8 mouse cellular contexts compared by ENCODE assay signal in genomic region chr4:115000429-115000795, GRCm38 (mm10). TPM values are rescaled to one million over a fixed set of nuclear protein-coding genes. Genes with fewer than 3 reads are reported as not detected.
A peak's percentile ranks its signal among the peaks of the same experiment; 100 is the strongest.
DNase-seq lines count a peak whose midpoint lies in the region; ATAC-seq and TF ChIP-seq lines count a peak whose summit lies in the region.

No protein-coding gene starts in this region.

- H3K9me3 ChIP-seq in heart, embryonic 10.5 days, result no peaks in the 10 kb centered on the region
- no peaks in the 10 kb centered on the region for H3K9me3 ChIP-seq in G1E (replicated peaks)
- H3K9me3 ChIP-seq in forebrain, embryonic 16.5 days (ENCODE audit: control insufficient read depth, low read length), result no peaks in the 10 kb centered on the region
- H3K9me3 ChIP-seq in liver, postnatal 0 days (ENCODE audit: low read length), result no peaks in the 10 kb centered on the region

- peaks cover 10% of the 10 kb centered on the region for H3K4me1 ChIP-seq in heart, embryonic 10.5 days
- H3K4me1 ChIP-seq in G1E (ENCODE audit: insufficient read depth, low read depth, low read length), result peaks cover 32% of the 10 kb centered on the region
- peaks cover 13% of the 10 kb centered on the region for H3K4me1 ChIP-seq in forebrain, embryonic 16.5 days (replicated peaks; ENCODE audit: control insufficient read depth, insufficient read depth, low read length)
- peaks cover 4% of the 10 kb centered on the region; the same call in 1 of the 2 replicates for H3K4me1 ChIP-seq in liver, postnatal 0 days (ENCODE audit: insufficient read depth)

- peak overlapping the region; percentile 72 for H3K4me3 ChIP-seq in heart, embryonic 10.5 days
- H3K4me3 ChIP-seq in G1E (ENCODE audit: low read depth, low read length), result peak overlapping the region; percentile 84
- H3K4me3 ChIP-seq in forebrain, embryonic 16.5 days (replicated peaks; ENCODE audit: low read length), result peak overlapping the region; percentile 58
- H3K4me3 ChIP-seq in liver, postnatal 0 days (ENCODE audit: low read depth, low read length), result peak overlapping the region; percentile 84

- no peak for TF ChIP-seq EP300 in liver, postnatal 0 days (IDR thresholded peaks at IDR 0.05; ENCODE audit: low read depth)

- no peaks in the 10 kb centered on the region for H3K27me3 ChIP-seq in heart, embryonic 10.5 days (ENCODE audit: insufficient read depth, poor library complexity, severe bottlenecking)
- no peaks in the 10 kb centered on the region for H3K27me3 ChIP-seq in G1E (ENCODE audit: insufficient read depth, low read length)
- H3K27me3 ChIP-seq in forebrain, embryonic 16.5 days (replicated peaks; ENCODE audit: control insufficient read depth, insufficient read depth, low read length), result no peaks in the 10 kb centered on the region
- H3K27me3 ChIP-seq in liver, postnatal 0 days (ENCODE audit: insufficient read depth, low read length), result no peaks in the 10 kb centered on the region

- TF ChIP-seq CTCF in G1E (IDR thresholded peaks at IDR 0.05; ENCODE audit: low read depth, low read length), result no peak
- no peak for TF ChIP-seq CTCF in liver, postnatal 0 days (IDR thresholded peaks at IDR 0.05; ENCODE audit: low read depth)

- peak overlapping the region; percentile 93 for H3K27ac ChIP-seq in heart, embryonic 10.5 days
- H3K27ac ChIP-seq in forebrain, embryonic 16.5 days (ENCODE audit: low read length), result no peak overlapping the region
- peak overlapping the region; percentile 80 for H3K27ac ChIP-seq in liver, postnatal 0 days (ENCODE audit: low read depth)

- peak overlapping the region; percentile 37 for H3K9ac ChIP-seq in forebrain, embryonic 16.5 days (replicated peaks; ENCODE audit: low read depth, low read length)
- peak overlapping the region; percentile 81 for H3K9ac ChIP-seq in liver, postnatal 0 days (replicated peaks)

- WGBS in heart, embryonic 10.5 days, result under 1% methylated on average over 8 of the region's 8 CpGs
- under 1% methylated on average over 8 of the region's 8 CpGs for WGBS in forebrain, embryonic 16.5 days
- WGBS in liver, postnatal 0 days (ENCODE audit: insufficient replicate concordance), result 0% methylated on average over 8 of the region's 8 CpGs

- H3K36me3 ChIP-seq in heart, embryonic 10.5 days, result peaks cover 23% of the 10 kb centered on the region
- H3K36me3 ChIP-seq in G1E (replicated peaks), result peaks cover 30% of the 10 kb centered on the region
- no peaks in the 10 kb centered on the region for H3K36me3 ChIP-seq in forebrain, embryonic 16.5 days (ENCODE audit: control insufficient read depth, insufficient read depth)
- H3K36me3 ChIP-seq in liver, postnatal 0 days (replicated peaks; ENCODE audit: insufficient read depth, low read length), result peaks cover 22% of the 10 kb centered on the region

- H3K4me2 ChIP-seq in forebrain, embryonic 16.5 days (ENCODE audit: low read length), result peak overlapping the region; percentile 54
- peak overlapping the region; percentile 97 for H3K4me2 ChIP-seq in liver, postnatal 0 days (ENCODE audit: low read depth, low read length)

- DNase-seq in heart, embryonic 10.5 days (ENCODE audit: low spot score), result peak; percentile 77
- DNase-seq in heart, adult 11 months, result no peak
- peak; percentile 18 for DNase-seq in G1E (ENCODE audit: low spot score)
- DNase-seq in liver, postnatal 0 days, result no peak
- DNase-seq in layer of hippocampus, postnatal 25 days (ENCODE audit: extremely low spot score in 1 of 2, low spot score in 1 of 2), result no peak
- no peak for DNase-seq in adrenal gland, adult 2 months
- no peak for DNase-seq in urinary bladder, postnatal 36 days (ENCODE audit: low spot score in 2 of 2)

- ATAC-seq in G1E (ENCODE audit: extremely low read depth, insufficient number of reproducible peaks, low FRiP score, poor library complexity, severe bottlenecking), result 0 out of 2 replicates have a peak, but pooled peaks have one; percentile 4
- ATAC-seq in forebrain, embryonic 16.5 days, result peak; percentile 3; the same call in 1 of the 2 replicates
- ATAC-seq in liver, postnatal 0 days, result peak; percentile 28

RNA-seq across cellular contexts. Expression of gene Stil, which starts 0.5 kb away (rescaled TPM):
- 13.0 and 13.5 TPM in 2 replicates for polyA plus RNA-seq in heart, embryonic 10.5 days (2016; fragmentation: Nextera tagmentation; extraction: Ambion mirVana)
- total RNA-seq in G1E (2014; fragmentation: Nextera tagmentation), result 93.1 and 94.3 TPM in 2 replicates
- total RNA-seq in G1E (2017), result 19.9 and 26.0 TPM in 2 replicates
- polyA plus RNA-seq in G1E (2012), result 2.8 and 4.0 TPM in 2 replicates
- 4.9 and 6.4 TPM in 2 replicates for polyA plus RNA-seq in forebrain, embryonic 16.5 days (2015; fragmentation: Nextera tagmentation; extraction: Ambion mirVana)
- 3.3 and 3.4 TPM in 2 replicates for polyA plus RNA-seq in liver, postnatal 0 days (2015; fragmentation: Nextera tagmentation; extraction: Ambion mirVana)
- under 1 TPM; 0.23 to 0.32 TPM for total RNA-seq in layer of hippocampus, postnatal 25 days (2021)
- total RNA-seq in adrenal gland, adult 2 months (2021), result under 1 TPM; 0.31 to 0.58 TPM
- 0.10 and 0.13 TPM in 2 replicates for polyA plus RNA-seq in adrenal gland, adult 2 months (2012; rRNA removed)

RNA-seq across cellular contexts. Expression of gene Cmpk1, which starts 13.4 kb away (rescaled TPM):
- 59.6 and 64.4 TPM in 2 replicates for polyA plus RNA-seq in heart, embryonic 10.5 days (2016; fragmentation: Nextera tagmentation; extraction: Ambion mirVana)
- total RNA-seq in G1E (2014; fragmentation: Nextera tagmentation) (27.8 and 47.3 TPM in 2 replicates), G1E (2017) (104 and 132 TPM in 2 replicates)
- 39.9 TPM in 2 replicates for polyA plus RNA-seq in G1E (2012)
- 160 and 185 TPM in 2 replicates for polyA plus RNA-seq in forebrain, embryonic 16.5 days (2015; fragmentation: Nextera tagmentation; extraction: Ambion mirVana)
- polyA plus RNA-seq in liver, postnatal 0 days (2015; fragmentation: Nextera tagmentation; extraction: Ambion mirVana), result 59.9 and 67.8 TPM in 2 replicates
- 10 to 100 TPM; 69.5 to 73.4 TPM for total RNA-seq in layer of hippocampus, postnatal 25 days (2021)
- total RNA-seq in adrenal gland, adult 2 months (2021), result 100 to 1,000 TPM; 106 to 118 TPM
- polyA plus RNA-seq in adrenal gland, adult 2 months (2012; rRNA removed), result 30.9 and 37.6 TPM in 2 replicates

RNA-seq across cellular contexts. Expression of gene Tal1, which starts 55.8 kb away (rescaled TPM):
- 6.7 and 8.3 TPM in 2 replicates for polyA plus RNA-seq in heart, embryonic 10.5 days (2016; fragmentation: Nextera tagmentation; extraction: Ambion mirVana)
- total RNA-seq in G1E (2014; fragmentation: Nextera tagmentation) (155 and 174 TPM in 2 replicates), G1E (2017) (155 and 166 TPM in 2 replicates)
- 239 and 262 TPM in 2 replicates for polyA plus RNA-seq in G1E (2012)
- 0.25 and 0.62 TPM in 2 replicates for polyA plus RNA-seq in forebrain, embryonic 16.5 days (2015; fragmentation: Nextera tagmentation; extraction: Ambion mirVana)
- 8.3 and 8.9 TPM in 2 replicates for polyA plus RNA-seq in liver, postnatal 0 days (2015; fragmentation: Nextera tagmentation; extraction: Ambion mirVana)
- 1 to 10 TPM; 1.1 to 1.5 TPM for total RNA-seq in layer of hippocampus, postnatal 25 days (2021)
- total RNA-seq in adrenal gland, adult 2 months (2021), result 1 to 10 TPM; 1.8 to 2.8 TPM
- 5.1 and 8.9 TPM in 2 replicates for polyA plus RNA-seq in adrenal gland, adult 2 months (2012; rRNA removed)

Comparison
In these comparisons a context has a peak if more than half of its experiments do, and no peak if none do; other contexts are left out.
1. DNase-seq: peak in heart, embryonic 10.5 days (single experiment) and G1E (single experiment); none in heart, adult 11 months (single experiment), liver, postnatal 0 days (single experiment), layer of hippocampus, postnatal 25 days (0 of 2), adrenal gland, adult 2 months (single experiment) and urinary bladder, postnatal 36 days (0 of 2).
2. RNA of gene Tal1, which starts 55.8 kb away (polyA plus RNA-seq): 239 to 262 TPM in G1E; 8.3 to 8.9 TPM in liver, postnatal 0 days, 6.7 to 8.3 TPM in heart, embryonic 10.5 days, 5.1 to 8.9 TPM in adrenal gland, adult 2 months and 0.25 to 0.62 TPM in forebrain, embryonic 16.5 days; every median in the first group is over 10 times any median in the second.
3. Peak in every context shown above with its lines, with median percentiles within 50 percentile points of each other: H3K4me3 ChIP-seq and ATAC-seq.